ENCODE assay signal across 23 mouse cellular contexts in genomic region chr16:6648753-6649152, GRCm38 (mm10).
DNase-seq lines count a peak whose midpoint lies in the region; TF ChIP-seq lines count a peak whose summit lies in the region.
"Had no signal": no experiment of that assay in that cellular context is flagged by ENCODE, and none has a peak within 500 bp of the region (broad histone marks: within the 10 kb centered on the region; RNA-seq: fewer than 3 reads in every experiment).

No protein-coding gene starts in this region.

- H3K4me3 ChIP-seq in kidney, adult 2 months (ENCODE audit: insufficient read depth, low read depth, low read length) = no peak overlapping the region
- H3K4me3 ChIP-seq: hindbrain, embryonic 13.5 days; limb, embryonic 13.5 days; liver, embryonic 12.5 days had no signal

- H3K36me3 ChIP-seq in kidney, adult 2 months (ENCODE audit: control insufficient read depth, insufficient read depth, low read length) = no peaks in the 10 kb centered on the region
- H3K36me3 ChIP-seq: G1E; hindbrain, embryonic 13.5 days; limb, embryonic 13.5 days; liver, embryonic 12.5 days had no signal

- no peaks in the 10 kb centered on the region for H3K27me3 ChIP-seq in kidney, adult 2 months (replicated peaks; ENCODE audit: control insufficient read depth, insufficient read depth, low read length)
- H3K27me3 ChIP-seq: CH12.LX; hindbrain, embryonic 13.5 days; limb, embryonic 13.5 days; liver, embryonic 12.5 days; Patski had no signal

- WGBS in kidney, adult 2 months = 75% methylated on average over 1 of the region's 1 CpGs

- no peak overlapping the region for H3K27ac ChIP-seq in kidney, adult 2 months (ENCODE audit: insufficient read depth, low read depth, low read length)
- H3K27ac ChIP-seq: hindbrain, embryonic 13.5 days; limb, embryonic 13.5 days; liver, embryonic 12.5 days had no signal

- intact Hi-C loops in left cerebral cortex, postnatal 25 days (cut with DNase I) = no loop called here

- peak; percentile 32 for DNase-seq in layer of hippocampus, adult 11-12 months (ENCODE audit: low spot score)
- no peak for DNase-seq in layer of hippocampus, adult 8-10 months (ENCODE audit: low spot score in 2 of 2)
- DNase-seq in right cerebral cortex, adult 2 months (ENCODE audit: low spot score in 2 of 2) = peak; percentile 49 to 53
- no peak for DNase-seq in right cerebral cortex, postnatal 14 days
- peak; percentile 38 to 81 for DNase-seq in left cerebral cortex, postnatal 25 days (ENCODE audit: low spot score in 2 of 2)
- DNase-seq in kidney, adult 2 months = no peak
- DNase-seq in urinary bladder, postnatal 36 days (ENCODE audit: low spot score in 2 of 2) = no peak
- DNase-seq: adrenal gland, adult 2 months; B cell, adult 2 months; cerebellum, postnatal 36 days; gastrocnemius, postnatal 36 days; heart, postnatal 36 days; kidney, adult 8-10 months; kidney, postnatal 14 days; lung, adult 18-20 months; lung, postnatal 10 days; thymus, postnatal 25 days had no signal

- no peak for TF ChIP-seq CTCF in kidney, adult 2 months (conservative IDR thresholded peaks at IDR 0.05; ENCODE audit: insufficient read depth, insufficient read length, low read depth, low read length)

- no peaks in the 10 kb centered on the region for H3K4me1 ChIP-seq in kidney, adult 2 months (ENCODE audit: control insufficient read depth, insufficient read depth, low read length)
- H3K4me1 ChIP-seq: limb, embryonic 13.5 days; liver, embryonic 12.5 days had no signal

- no peak for TF ChIP-seq POLR2A in kidney, adult 2 months (IDR thresholded peaks at IDR 0.05; ENCODE audit: low read depth, low read length)

Comparison
In these comparisons a context has a peak if more than half of its experiments do, and no peak if none do; other contexts are left out.
1. DNase-seq: peak in layer of hippocampus, adult 11-12 months (single experiment), right cerebral cortex, adult 2 months (2 of 2) and left cerebral cortex, postnatal 25 days (2 of 2); none in layer of hippocampus, adult 8-10 months (0 of 2), right cerebral cortex, postnatal 14 days (single experiment), kidney, adult 2 months (single experiment) and urinary bladder, postnatal 36 days (0 of 2).